Mouse (Mus musculus): ENCODE results near the gene Man2a2.

GRCm38 (mm10) chr7:80360435-80360834 lies 10.7 kb downstream of the Man2a2 start:
- TF ChIP-seq CTCF (IDR thresholded peaks at IDR 0.05; ENCODE audit: insufficient read depth, low read length): no peak
- no peak for TF ChIP-seq POLR2A (IDR thresholded peaks at IDR 0.05; ENCODE audit: borderline replicate concordance, extremely low read depth, low read depth, low read length)
